Mouse (Mus musculus): ENCODE results near the gene Yes1.

DNA sequence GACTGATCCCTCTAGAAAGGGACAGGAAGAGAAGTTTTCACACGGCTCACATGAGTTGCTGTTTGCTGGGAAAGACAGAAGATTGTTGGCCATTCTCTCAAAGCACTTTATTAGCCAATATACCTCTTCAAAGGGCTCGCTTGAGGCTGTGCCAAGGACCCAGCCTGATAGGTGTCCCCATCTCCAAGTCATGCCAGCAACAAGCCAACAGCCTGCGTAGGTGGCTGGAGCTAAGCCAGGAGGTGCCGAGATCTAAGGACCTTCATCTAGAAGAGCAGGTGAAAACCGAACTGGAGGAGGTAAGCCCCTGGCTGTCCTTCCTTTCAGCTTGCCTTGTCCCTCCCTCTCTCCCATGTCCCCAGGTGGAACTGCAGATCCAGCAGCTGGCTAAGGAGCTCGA, 124.8 kb downstream of the Yes1 start:
- TF ChIP-seq CTCF (IDR thresholded peaks at IDR 0.05; ENCODE audit: borderline replicate concordance, control insufficient read depth, extremely low read depth, insufficient read depth, low read length, poor library complexity) (no peak), POLR2A (IDR thresholded peaks at IDR 0.05; ENCODE audit: control insufficient read depth, extremely low read depth, insufficient read depth, low read length, poor library complexity) (no peak)
